ENCODE assay signal across 8 mouse cellular contexts in genomic region chr17:35868165-35868820, GRCm38 (mm10). TPM values are rescaled to one million over a fixed set of nuclear protein-coding genes. Genes with fewer than 3 reads are reported as not detected.
DNase-seq lines count a peak whose midpoint lies in the region; ATAC-seq and TF ChIP-seq lines count a peak whose summit lies in the region.

No protein-coding gene starts in this region.

- peak; percentile 59 to 70 for DNase-seq in spleen, adult 18-20 months
- no peak for DNase-seq in spleen, adult 12 weeks (ENCODE audit: low spot score)
- peak; percentile 57 for DNase-seq in liver, postnatal 0 days
- no peak for DNase-seq in right cerebral cortex, postnatal 36 days (ENCODE audit: low spot score in 2 of 2)
- DNase-seq in frontal cortex, postnatal 10 days (ENCODE audit: low spot score in 2 of 2), result no peak

- no peaks in the 10 kb centered on the region for H3K27me3 ChIP-seq in embryonic facial prominence, embryonic 15.5 days
- H3K27me3 ChIP-seq in hindbrain, embryonic 15.5 days, result no peaks in the 10 kb centered on the region
- peaks cover 39% of the 10 kb centered on the region for H3K27me3 ChIP-seq in liver, postnatal 0 days (ENCODE audit: insufficient read depth, low read length)
- H3K27me3 ChIP-seq in neural tube, embryonic 15.5 days (replicated peaks), result no peaks in the 10 kb centered on the region

- H3K27ac ChIP-seq in embryonic facial prominence, embryonic 15.5 days (replicated peaks), result peak overlapping the region; percentile 99; the same call in 1 of the 2 replicates
- H3K27ac ChIP-seq in hindbrain, embryonic 15.5 days (replicated peaks), result peak overlapping the region; percentile 75
- H3K27ac ChIP-seq in liver, postnatal 0 days (ENCODE audit: low read depth), result peak overlapping the region; percentile 95
- H3K27ac ChIP-seq in neural tube, embryonic 15.5 days (replicated peaks), result peak overlapping the region; percentile 95

- H3K4me2 ChIP-seq in embryonic facial prominence, embryonic 15.5 days (replicated peaks), result peak overlapping the region; percentile 77
- H3K4me2 ChIP-seq in hindbrain, embryonic 15.5 days, result peak overlapping the region; percentile 90
- peak overlapping the region; percentile 79 for H3K4me2 ChIP-seq in liver, postnatal 0 days (ENCODE audit: low read depth, low read length)
- H3K4me2 ChIP-seq in neural tube, embryonic 15.5 days, result peak overlapping the region; percentile 90

- H3K9ac ChIP-seq in embryonic facial prominence, embryonic 15.5 days, result peak overlapping the region; percentile 69
- peak overlapping the region; percentile 82 for H3K9ac ChIP-seq in hindbrain, embryonic 15.5 days
- H3K9ac ChIP-seq in liver, postnatal 0 days (replicated peaks), result peak overlapping the region; percentile 61
- peak overlapping the region; percentile 81 for H3K9ac ChIP-seq in neural tube, embryonic 15.5 days (replicated peaks)

- peak; percentile 17; the same call in 1 of the 2 replicates for TF ChIP-seq CTCF in liver, postnatal 0 days (IDR thresholded peaks at IDR 0.05; ENCODE audit: low read depth)

- H3K4me1 ChIP-seq in embryonic facial prominence, embryonic 15.5 days, result peaks cover 69% of the 10 kb centered on the region
- peaks cover 71% of the 10 kb centered on the region for H3K4me1 ChIP-seq in hindbrain, embryonic 15.5 days (replicated peaks)
- H3K4me1 ChIP-seq in liver, postnatal 0 days (ENCODE audit: insufficient read depth), result peaks cover 29% of the 10 kb centered on the region
- H3K4me1 ChIP-seq in neural tube, embryonic 15.5 days, result peaks cover 79% of the 10 kb centered on the region

- no peaks in the 10 kb centered on the region for H3K9me3 ChIP-seq in embryonic facial prominence, embryonic 15.5 days (replicated peaks)
- 0 out of 2 replicates have a peak, but pooled peaks cover 2% of the 10 kb centered on the region for H3K9me3 ChIP-seq in hindbrain, embryonic 15.5 days
- no peaks in the 10 kb centered on the region for H3K9me3 ChIP-seq in liver, postnatal 0 days (ENCODE audit: low read length)
- H3K9me3 ChIP-seq in neural tube, embryonic 15.5 days (replicated peaks), result no peaks in the 10 kb centered on the region

- WGBS in embryonic facial prominence, embryonic 15.5 days, result 13% methylated on average over 16 of the region's 17 CpGs
- WGBS in hindbrain, embryonic 15.5 days, result 25% methylated on average over 17 of the region's 17 CpGs
- WGBS in liver, postnatal 0 days (ENCODE audit: insufficient replicate concordance), result 16% methylated on average over 16 of the region's 17 CpGs
- WGBS in neural tube, embryonic 15.5 days, result 36% methylated on average over 17 of the region's 17 CpGs

- no peak for ATAC-seq in embryonic facial prominence, embryonic 15.5 days (ENCODE audit: insufficient number of reproducible peaks, low FRiP score, low TSS enrichment, low read depth)
- ATAC-seq in hindbrain, embryonic 15.5 days (ENCODE audit: low FRiP score, low read depth), result no peak
- ATAC-seq in liver, postnatal 0 days, result no peak
- ATAC-seq in neural tube, embryonic 15.5 days (ENCODE audit: low FRiP score), result no peak

- TF ChIP-seq EP300 in liver, postnatal 0 days (IDR thresholded peaks at IDR 0.05; ENCODE audit: low read depth), result no peak

- H3K36me3 ChIP-seq in embryonic facial prominence, embryonic 15.5 days, result peaks cover 10% of the 10 kb centered on the region; the same call in 1 of the 2 replicates
- peaks cover 4% of the 10 kb centered on the region; the same call in 1 of the 2 replicates for H3K36me3 ChIP-seq in hindbrain, embryonic 15.5 days
- H3K36me3 ChIP-seq in liver, postnatal 0 days (replicated peaks; ENCODE audit: insufficient read depth, low read length), result peaks cover 11% of the 10 kb centered on the region; the same call in 1 of the 2 replicates
- H3K36me3 ChIP-seq in neural tube, embryonic 15.5 days, result no peaks in the 10 kb centered on the region; the same call in 1 of the 2 replicates

- H3K4me3 ChIP-seq in embryonic facial prominence, embryonic 15.5 days (replicated peaks), result peak overlapping the region; percentile 72
- peak overlapping the region; percentile 67 for H3K4me3 ChIP-seq in hindbrain, embryonic 15.5 days
- H3K4me3 ChIP-seq in liver, postnatal 0 days (ENCODE audit: low read depth, low read length), result peak overlapping the region; percentile 55
- peak overlapping the region; percentile 66 for H3K4me3 ChIP-seq in neural tube, embryonic 15.5 days (replicated peaks)

RNA-seq across cellular contexts. Expression of gene Ppp1r18, which starts 2.9 kb away (rescaled TPM):
- 28.5 and 30.3 TPM in 2 replicates for polyA plus RNA-seq in embryonic facial prominence, embryonic 15.5 days (2015; fragmentation: Nextera tagmentation; extraction: Ambion mirVana)
- polyA plus RNA-seq in hindbrain, embryonic 15.5 days (2015; fragmentation: Nextera tagmentation; extraction: Ambion mirVana), result 21.1 and 24.7 TPM in 2 replicates
- 14.1 and 15.3 TPM in 2 replicates for polyA plus RNA-seq in liver, postnatal 0 days (2015; fragmentation: Nextera tagmentation; extraction: Ambion mirVana)
- 19.3 and 25.1 TPM in 2 replicates for polyA plus RNA-seq in neural tube, embryonic 15.5 days (2015; fragmentation: Nextera tagmentation; extraction: Ambion mirVana)

RNA-seq across cellular contexts. Expression of gene Nrm, which starts 7.2 kb away (rescaled TPM):
- 53.2 and 55.2 TPM in 2 replicates for polyA plus RNA-seq in embryonic facial prominence, embryonic 15.5 days (2015; fragmentation: Nextera tagmentation; extraction: Ambion mirVana)
- polyA plus RNA-seq in hindbrain, embryonic 15.5 days (2015; fragmentation: Nextera tagmentation; extraction: Ambion mirVana), result 22.1 and 22.6 TPM in 2 replicates
- polyA plus RNA-seq in liver, postnatal 0 days (2015; fragmentation: Nextera tagmentation; extraction: Ambion mirVana), result 15.5 and 15.8 TPM in 2 replicates
- 17.6 and 26.7 TPM in 2 replicates for polyA plus RNA-seq in neural tube, embryonic 15.5 days (2015; fragmentation: Nextera tagmentation; extraction: Ambion mirVana)

RNA-seq across cellular contexts. Expression of gene Dhx16, which starts 11.3 kb away (rescaled TPM):
- polyA plus RNA-seq in embryonic facial prominence, embryonic 15.5 days (2015; fragmentation: Nextera tagmentation; extraction: Ambion mirVana), result 40.7 and 50.6 TPM in 2 replicates
- 30.8 and 32.4 TPM in 2 replicates for polyA plus RNA-seq in hindbrain, embryonic 15.5 days (2015; fragmentation: Nextera tagmentation; extraction: Ambion mirVana)
- 14.3 and 15.6 TPM in 2 replicates for polyA plus RNA-seq in liver, postnatal 0 days (2015; fragmentation: Nextera tagmentation; extraction: Ambion mirVana)
- 26.8 and 30.5 TPM in 2 replicates for polyA plus RNA-seq in neural tube, embryonic 15.5 days (2015; fragmentation: Nextera tagmentation; extraction: Ambion mirVana)

RNA-seq across cellular contexts. Expression of gene Mdc1, which starts 27.0 kb away (rescaled TPM):
- 12.0 and 16.1 TPM in 2 replicates for polyA plus RNA-seq in embryonic facial prominence, embryonic 15.5 days (2015; fragmentation: Nextera tagmentation; extraction: Ambion mirVana)
- polyA plus RNA-seq in hindbrain, embryonic 15.5 days (2015; fragmentation: Nextera tagmentation; extraction: Ambion mirVana), result 10.0 and 10.5 TPM in 2 replicates
- 2.5 and 3.3 TPM in 2 replicates for polyA plus RNA-seq in liver, postnatal 0 days (2015; fragmentation: Nextera tagmentation; extraction: Ambion mirVana)
- polyA plus RNA-seq in neural tube, embryonic 15.5 days (2015; fragmentation: Nextera tagmentation; extraction: Ambion mirVana), result 7.9 and 9.7 TPM in 2 replicates

RNA-seq across cellular contexts. Expression of gene 2310061I04Rik, which starts 28.9 kb away (rescaled TPM):
- polyA plus RNA-seq in embryonic facial prominence, embryonic 15.5 days (2015; fragmentation: Nextera tagmentation; extraction: Ambion mirVana), result 22.3 and 23.9 TPM in 2 replicates
- 63.7 and 68.6 TPM in 2 replicates for polyA plus RNA-seq in hindbrain, embryonic 15.5 days (2015; fragmentation: Nextera tagmentation; extraction: Ambion mirVana)
- polyA plus RNA-seq in liver, postnatal 0 days (2015; fragmentation: Nextera tagmentation; extraction: Ambion mirVana), result 15.6 and 16.9 TPM in 2 replicates
- polyA plus RNA-seq in neural tube, embryonic 15.5 days (2015; fragmentation: Nextera tagmentation; extraction: Ambion mirVana), result 59.2 and 75.2 TPM in 2 replicates

Comparison
In these comparisons a context has a peak if more than half of its experiments do, and no peak if none do; other contexts are left out.
1. DNase-seq: peak in spleen, adult 18-20 months (2 of 2) and liver, postnatal 0 days (single experiment); none in spleen, adult 12 weeks (single experiment), right cerebral cortex, postnatal 36 days (0 of 2) and frontal cortex, postnatal 10 days (0 of 2).
2. Peak in every context shown above with its lines, with median percentiles within 50 percentile points of each other: H3K27ac ChIP-seq, H3K4me2 ChIP-seq, H3K4me3 ChIP-seq and H3K9ac ChIP-seq.